Mouse (Mus musculus): ENCODE results near the gene Gm13124. TPM values are rescaled to one million over a fixed set of nuclear protein-coding genes. Genes with fewer than 3 reads are reported as not detected.

Gene Gm13124
- polyA plus RNA-seq, 1 experiment from 2014 or later: not detected

Other genes starting within 250 kb of the Gm13124 start
- gene Gm13128, start 234.9 kb downstream of the Gm13124 start, polyA plus RNA-seq (2015; fragmentation: Nextera tagmentation; extraction: Ambion mirVana): not detected in 2 replicates
- not detected in 2 replicates for gene Gm13119, start 207.2 kb downstream of the Gm13124 start, polyA plus RNA-seq (2015; fragmentation: Nextera tagmentation; extraction: Ambion mirVana)
- not detected in 2 replicates for gene Pramef20, start 187.2 kb downstream of the Gm13124 start, polyA plus RNA-seq (2015; fragmentation: Nextera tagmentation; extraction: Ambion mirVana)
- gene Pramef12, start 156.7 kb downstream of the Gm13124 start, polyA plus RNA-seq (2015; fragmentation: Nextera tagmentation; extraction: Ambion mirVana): not detected in 2 replicates
- gene 1700012P22Rik, start 126.4 kb downstream of the Gm13124 start, polyA plus RNA-seq (2015; fragmentation: Nextera tagmentation; extraction: Ambion mirVana): not detected in 2 replicates
- gene Gm9944, start 111.8 kb downstream of the Gm13124 start, polyA plus RNA-seq (2015; fragmentation: Nextera tagmentation; extraction: Ambion mirVana): not detected in 2 replicates
- gene Aadacl3, start 101.4 kb downstream of the Gm13124 start, polyA plus RNA-seq (2015; fragmentation: Nextera tagmentation; extraction: Ambion mirVana): not detected in 2 replicates
- not detected in 2 replicates for gene 9430007A20Rik, start 45.3 kb downstream of the Gm13124 start, polyA plus RNA-seq (2015; fragmentation: Nextera tagmentation; extraction: Ambion mirVana)
- not detected in 2 replicates for gene Aadacl4, start 48.6 kb upstream of the Gm13124 start, polyA plus RNA-seq (2015; fragmentation: Nextera tagmentation; extraction: Ambion mirVana)
- gene Gm436, start 121.2 kb upstream of the Gm13124 start, polyA plus RNA-seq (2015; fragmentation: Nextera tagmentation; extraction: Ambion mirVana): not detected in 2 replicates
- gene Gm13178, start 156.3 kb upstream of the Gm13124 start, polyA plus RNA-seq (2015; fragmentation: Nextera tagmentation; extraction: Ambion mirVana): not detected in 2 replicates
- gene Gm438, start 221.4 kb upstream of the Gm13124 start, polyA plus RNA-seq (2015; fragmentation: Nextera tagmentation; extraction: Ambion mirVana): not detected in 2 replicates